In genomic region chr17:46182273-46182672, GRCm38 (mm10) we compare ENCODE assay signal across 11 mouse cellular contexts. TPM values are rescaled to one million over a fixed set of nuclear protein-coding genes. Genes with fewer than 3 reads are reported as not detected.
A peak's percentile ranks its signal among the peaks of the same experiment; 100 is the strongest.
DNase-seq lines count a peak whose midpoint lies in the region; TF ChIP-seq lines count a peak whose summit lies in the region.
"Had no signal": no experiment of that assay in that cellular context is flagged by ENCODE, and none has a peak within 500 bp of the region (broad histone marks: within the 10 kb centered on the region; RNA-seq: fewer than 3 reads in every experiment).

No protein-coding gene starts in this region.

- DNase-seq in gastrocnemius, adult 2 months, result no peak
- no peak for DNase-seq in gastrocnemius, postnatal 14 days
- DNase-seq in layer of hippocampus, adult 2 months (ENCODE audit: low spot score in 2 of 2), result no peak
- DNase-seq in layer of hippocampus, adult 9-11 months, result no peak
- DNase-seq in thymus, postnatal 4 days, result peak; percentile 47
- DNase-seq in thymus, adult 18-20 months, result no peak
- DNase-seq in ovary, postnatal 10 days (ENCODE audit: low spot score), result no peak
- no peak for DNase-seq in ovary, postnatal 14 days (ENCODE audit: low spot score)
- DNase-seq: cerebellum, adult 9-11 months had no signal

- no peak overlapping the region for H3K27ac ChIP-seq in gastrocnemius, adult 2 months
- H3K27ac ChIP-seq in layer of hippocampus, adult 2 months, result no peak overlapping the region
- H3K27ac ChIP-seq: embryonic facial prominence, embryonic 12.5 days; hindbrain, embryonic 10.5 days had no signal

- TF ChIP-seq CTCF in gastrocnemius, adult 2 months (IDR thresholded peaks at IDR 0.05), result peak; percentile 43
- peak; percentile 72 for TF ChIP-seq CTCF in layer of hippocampus, adult 2 months (conservative IDR thresholded peaks at IDR 0.05)

- no peak overlapping the region for H3K4me3 ChIP-seq in gastrocnemius, adult 2 months
- no peak overlapping the region for H3K4me3 ChIP-seq in layer of hippocampus, adult 2 months
- H3K4me3 ChIP-seq: embryonic facial prominence, embryonic 12.5 days; hindbrain, embryonic 10.5 days had no signal

- intact Hi-C loops in gastrocnemius, adult 2 months (cut with DNase I), result no loop called here
- intact Hi-C loops in gastrocnemius, postnatal 14 days (cut with DNase I; ENCODE audit: low total_unique reads), result no loop called here

RNA-seq across cellular contexts. Expression of gene Polh, which starts 20.2 kb away (rescaled TPM):
- total RNA-seq in gastrocnemius, adult 2 months (2021), result 10 to 100 TPM; 11.8 to 14.1 TPM
- 10 to 100 TPM; 11.2 to 13.5 TPM for total RNA-seq in gastrocnemius, postnatal 14 days (2021)
- total RNA-seq in layer of hippocampus, adult 2 months (2021), result 1 to 10 TPM; 5.4 to 6.0 TPM

RNA-seq across cellular contexts. Expression of gene Xpo5, which starts 20.3 kb away (rescaled TPM):
- total RNA-seq in gastrocnemius, adult 2 months (2021), result 10 to 100 TPM; 10.8 to 12.2 TPM
- 10 to 100 TPM; 11.5 to 12.6 TPM for total RNA-seq in gastrocnemius, postnatal 14 days (2021)
- total RNA-seq in layer of hippocampus, adult 2 months (2021), result 10 to 100 TPM; 44.0 to 48.3 TPM

RNA-seq across cellular contexts. Expression of gene Gtpbp2, which starts 21.4 kb away (rescaled TPM):
- 10 to 100 TPM; 52.7 to 55.2 TPM for total RNA-seq in gastrocnemius, adult 2 months (2021)
- 10 to 100 TPM; 45.4 to 56.3 TPM for total RNA-seq in gastrocnemius, postnatal 14 days (2021)
- 100 to 1,000 TPM; 118 to 138 TPM for total RNA-seq in layer of hippocampus, adult 2 months (2021)

RNA-seq across cellular contexts. Expression of gene Mad2l1bp, which starts 28.9 kb away (rescaled TPM):
- 10 to 100 TPM; 20.8 to 25.1 TPM for total RNA-seq in gastrocnemius, adult 2 months (2021)
- total RNA-seq in gastrocnemius, postnatal 14 days (2021), result 10 to 100 TPM; 14.6 to 15.6 TPM
- 10 to 100 TPM in 1 of 2 experiments, 1 to 10 TPM in 1; 7.9 to 10.5 TPM for total RNA-seq in layer of hippocampus, adult 2 months (2021)

RNA-seq across cellular contexts. Expression of gene Rsph9, which starts 38.3 kb away (rescaled TPM):
- under 1 TPM; 0.47 to 0.61 TPM for total RNA-seq in gastrocnemius, adult 2 months (2021)
- under 1 TPM; 0.43 to 0.66 TPM for total RNA-seq in gastrocnemius, postnatal 14 days (2021)
- 10 to 100 TPM; 27.4 to 28.8 TPM for total RNA-seq in layer of hippocampus, adult 2 months (2021)
